Mouse (Mus musculus) E14TG2a.4 (cell line): Measurements from ENCODE around the gene Ttc12.

Experiments
- CTCF ChIP-seq: conservative IDR thresholded peaks from 2 replicates; pipeline ENCODE4 v1.5.1; 2014; ENCODE audit warnings: low read length
- NANOG ChIP-seq: IDR thresholded peaks from 2 replicates; pipeline ENCODE4 v1.6.1; 2014; ENCODE audit warnings: borderline replicate concordance, low read length, mixed read lengths
- POU5F1 ChIP-seq: IDR thresholded peaks from 2 replicates; pipeline ENCODE4 v1.6.1; 2014; ENCODE audit warnings: low read length, borderline replicate concordance

- TF ChIP-seq CTCF (no peak), NANOG (no peak), POU5F1 (no peak)
These were observed 2.7 kb downstream of the Ttc12 start for GRCm38 (mm10) chr9:49483316-49483715.
